Mouse (Mus musculus) heart, postnatal 0 days (tissue): ENCODE measurements around the gene 4930402F06Rik. TPM values are rescaled to one million over a fixed set of nuclear protein-coding genes. Genes with fewer than 3 reads are reported as not detected.

ENCODE experiments used
- ATAC-seq: fragments of 200-750 bp; cut with Nextera tagmentation; 2 replicates; pipeline ENCODE4 v1.8.0; 2017; ENCODE audit warnings: low read depth, moderate number of reproducible peaks, moderate library complexity; ENCODE audit not compliant: insufficient read depth
- DNase-seq: peaks from one replicate; pipeline ENCODE4 v3.0.0-alpha.2; 2016; ENCODE audit warnings: low spot score
- H3K27ac ChIP-seq: fragments of 300-500 bp; sonication (generic); 2 replicates; pipeline ENCODE4 v1.5.1; 2014; ENCODE audit warnings: low read depth, mild to moderate bottlenecking
- H3K27me3 ChIP-seq: fragments of 300-500 bp; sonication (generic); 2 replicates; pipeline ENCODE4 v1.6.1; 2014; ENCODE audit warnings: low read length, mixed read lengths; ENCODE audit not compliant: control insufficient read depth, insufficient read depth
- H3K36me3 ChIP-seq: fragments of 300-500 bp; sonication (generic); replicated peaks from 2 replicates; pipeline ENCODE4 v1.6.1; 2014; ENCODE audit warnings: low read length, mixed read lengths; ENCODE audit not compliant: control insufficient read depth, insufficient read depth
- H3K4me1 ChIP-seq: fragments of 300-500 bp; sonication (generic); 2 replicates; pipeline ENCODE4 v1.6.1; 2014; ENCODE audit warnings: antibody characterized with exemption; ENCODE audit not compliant: control insufficient read depth, insufficient read depth
- H3K4me2 ChIP-seq: fragments of 300-500 bp; sonication (generic); 2 replicates; pipeline ENCODE4 v1.6.1; 2014; ENCODE audit warnings: low read depth, mild to moderate bottlenecking, low read length, moderate library complexity
- H3K4me3 ChIP-seq: fragments of 300-500 bp; sonication (generic); 2 replicates; pipeline ENCODE4 v1.5.1; 2014; ENCODE audit warnings: low read depth, low read length
- H3K9ac ChIP-seq: fragments of 300-500 bp; sonication (generic); replicated peaks from 2 replicates; pipeline ENCODE4 v1.6.1; 2014; ENCODE audit warnings: low read depth, low read length, mixed read lengths
- H3K9me3 ChIP-seq: fragments of 300-500 bp; sonication (generic); replicated peaks from 2 replicates; pipeline ENCODE4 v1.6.1; 2016; ENCODE audit warnings: low read length; ENCODE audit not compliant: control insufficient read depth
- CTCF ChIP-seq: IDR thresholded peaks from 2 replicates; pipeline ENCODE4 v1.5.1; 2016; ENCODE audit warnings: antibody characterized with exemption, control low read depth, low read depth
- EP300 ChIP-seq: IDR thresholded peaks from 2 replicates; pipeline ENCODE4 v1.6.1; 2016; ENCODE audit warnings: antibody characterized with exemption, low read depth
- WGBS: fragments of 180-500 bp; shearing (Covaris S2); extraction: QIAGEN DNeasy Blood & Tissue Kit; methylation state at CpG from one replicate; pipeline ENCODE4 v1.1.7; 2014; 5-methylcytosine and 5-hydroxymethylcytosine counted together
- polyA plus RNA-seq: library from polyadenylated mRNA; unstranded; fragments of >200 nt; fragmentation: Nextera tagmentation; extraction: Ambion mirVana; gene quantifications from 2 replicates; pipeline ENCODE4 v1.2.1, GENCODE M21; 2015
- total RNA-seq: library from RNA; depleted of rRNA; stranded (reverse); fragments of >200 nt; gene quantifications from 2 replicates; pipeline ENCODE4 v1.2.3, GENCODE M21; 2014; ENCODE audit warnings: low replicate concordance

Gene 4930402F06Rik
- total and polyA plus RNA-seq, 2 experiments from 2014 or later, result not detected

DNA sequence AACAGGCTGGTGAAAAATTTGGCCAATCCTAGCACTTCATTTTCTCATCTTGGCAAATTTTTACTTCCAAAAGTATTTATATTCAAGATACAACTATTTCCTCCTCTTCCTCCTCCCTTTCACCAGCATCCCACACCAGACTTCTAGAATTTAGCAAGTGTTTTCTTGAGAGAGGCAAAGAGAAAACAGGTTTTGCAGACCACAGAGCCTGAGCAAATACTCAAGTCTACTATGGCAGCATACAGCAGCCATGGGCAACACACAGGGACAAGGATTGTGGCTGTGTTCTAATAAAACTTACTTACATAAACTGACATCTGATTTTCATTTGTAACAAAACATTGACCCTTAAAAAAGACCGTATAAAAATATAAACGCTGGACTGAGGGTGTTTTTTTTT, 65.8 kb downstream of the 4930402F06Rik start:
- 0 out of 2 replicates have a peak, but pooled peaks cover 4% of the 10 kb centered on the region for H3K36me3 ChIP-seq
- ATAC-seq (no peak), DNase-seq (no peak)
- H3K4me1 ChIP-seq, result peaks cover 28% of the 10 kb centered on the region
- H3K9me3 ChIP-seq, result no peaks in the 10 kb centered on the region
- WGBS, result 68% methylated on average over 2 of the region's 2 CpGs
- H3K4me3 ChIP-seq, result no peak overlapping the region
- TF ChIP-seq EP300 (no peak), CTCF (no peak)
- H3K27me3 ChIP-seq, result no peaks in the 10 kb centered on the region
- H3K4me2 ChIP-seq, result no peak overlapping the region
- no peak overlapping the region for H3K27ac ChIP-seq
- H3K9ac ChIP-seq, result no peak overlapping the region

DNA sequence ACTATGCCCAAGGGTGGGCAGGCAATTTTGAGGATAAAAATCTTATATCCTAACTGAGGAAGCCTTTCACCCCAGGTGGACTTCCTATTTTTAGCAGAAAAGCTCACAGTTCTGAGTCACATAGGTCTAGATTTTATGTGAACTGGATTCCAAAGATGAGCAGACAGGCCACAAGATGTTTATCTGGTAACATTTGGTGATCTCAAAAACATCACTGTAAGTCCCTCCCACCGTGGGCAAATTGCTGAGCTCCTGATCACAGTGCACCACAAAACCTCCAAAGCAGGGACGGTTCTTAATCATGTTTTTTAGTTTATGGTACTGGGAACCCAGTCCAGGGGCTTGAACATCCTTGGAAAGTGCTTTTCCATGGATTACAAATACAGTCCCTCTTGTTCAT, 67.9 kb downstream of the 4930402F06Rik start:
- no peak for DNase-seq
- Histone ChIP-seq H3K9me3 (no peaks in the 10 kb centered on the region), H3K9ac (no peak overlapping the region), H3K27ac (no peak overlapping the region), H3K4me3 (no peak overlapping the region), H3K4me2 (no peak overlapping the region), H3K4me1 (peaks cover 23% of the 10 kb centered on the region), H3K36me3 (0 out of 2 replicates have a peak, but pooled peaks cover 4% of the 10 kb centered on the region), H3K27me3 (no peaks in the 10 kb centered on the region)
- WGBS, result 81% methylated on average over 2 of the region's 2 CpGs
- TF ChIP-seq EP300, result no peak
- TF ChIP-seq CTCF, result no peak
- ATAC-seq, result no peak

- Histone ChIP-seq H3K27ac (no peak overlapping the region), H3K4me2 (no peak overlapping the region), H3K4me1 (peaks cover 30% of the 10 kb centered on the region), H3K9me3 (no peaks in the 10 kb centered on the region), H3K27me3 (no peaks in the 10 kb centered on the region), H3K4me3 (no peak overlapping the region), H3K36me3 (0 out of 2 replicates have a peak, but pooled peaks cover 4% of the 10 kb centered on the region), H3K9ac (no peak overlapping the region)
- no peak for DNase-seq
- WGBS, result 53% methylated on average over 11 of the region's 11 CpGs
- no peak for ATAC-seq
- TF ChIP-seq EP300 (no peak), CTCF (no peak)
These were observed 68.7 kb downstream of the 4930402F06Rik start for GRCm38 (mm10) chr2:35328064-35328792.

GRCm38 (mm10) chr2:35327583-35327982, 69.4 kb downstream of the 4930402F06Rik start:
- TF ChIP-seq EP300, result no peak
- no peak for TF ChIP-seq CTCF
- Histone ChIP-seq H3K4me3 (no peak overlapping the region), H3K4me1 (peaks cover 32% of the 10 kb centered on the region), H3K27me3 (no peaks in the 10 kb centered on the region), H3K27ac (0 out of 2 replicates have a peak overlapping the region, but pooled peaks have one; percentile 22), H3K9ac (no peak overlapping the region), H3K36me3 (0 out of 2 replicates have a peak, but pooled peaks cover 4% of the 10 kb centered on the region), H3K4me2 (peak overlapping the region; percentile 18; the same call in 1 of the 2 replicates), H3K9me3 (no peaks in the 10 kb centered on the region)
- DNase-seq, result no peak
- whole genome bisulfite sequencing, result 50% methylated on average over 10 of the region's 10 CpGs
- ATAC-seq, result no peak

DNA sequence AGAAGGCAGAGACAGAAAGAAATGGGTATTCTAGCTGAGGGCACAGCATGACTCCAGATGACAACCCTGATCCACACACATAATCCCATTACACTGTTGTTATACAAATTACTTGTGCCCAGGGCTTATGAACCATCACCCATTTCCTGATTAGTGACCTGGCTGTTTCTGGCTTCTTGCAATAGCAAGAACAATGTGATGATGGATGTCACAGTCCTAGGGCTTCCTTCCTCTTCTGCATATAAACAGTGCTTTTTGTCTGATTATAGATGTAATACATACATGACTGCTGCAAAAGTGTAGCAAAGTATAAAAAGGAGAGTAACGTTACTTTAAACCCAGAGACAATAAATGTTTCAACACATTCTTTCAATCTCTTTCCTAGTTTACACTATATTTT, 70.0 kb downstream of the 4930402F06Rik start:
- H3K27ac ChIP-seq, result no peak overlapping the region
- H3K9ac ChIP-seq, result no peak overlapping the region
- ATAC-seq (no peak), DNase-seq (no peak)
- no peak overlapping the region for H3K4me2 ChIP-seq
- TF ChIP-seq EP300 (no peak), CTCF (no peak)
- H3K27me3 ChIP-seq, result no peaks in the 10 kb centered on the region
- WGBS, result 65% methylated on average over 1 of the region's 1 CpGs
- no peak overlapping the region for H3K4me3 ChIP-seq
- H3K9me3 ChIP-seq, result no peaks in the 10 kb centered on the region
- H3K4me1 ChIP-seq, result peaks cover 33% of the 10 kb centered on the region
- H3K36me3 ChIP-seq, result 0 out of 2 replicates have a peak, but pooled peaks cover 4% of the 10 kb centered on the region
